Mouse (Mus musculus) C2C12 (cell line): Measurements from ENCODE around the gene Ptpn9.

Experiments used
- CEBPB ChIP-seq: IDR thresholded peaks from one replicate; pipeline ENCODE4 v1.6.1; 2011; ENCODE audit warnings: low read depth, mild to moderate bottlenecking, control low read depth, moderate library complexity
- CTCF ChIP-seq: IDR thresholded peaks from one replicate; pipeline ENCODE4 v1.5.1; 2011; ENCODE audit not compliant: control insufficient read depth, insufficient read depth, insufficient read length
- FOSL1 ChIP-seq: IDR thresholded peaks from one replicate; pipeline ENCODE4 v1.8.0; 2011; ENCODE audit warnings: mild to moderate bottlenecking, low read length; ENCODE audit not compliant: poor library complexity, insufficient read depth, severe bottlenecking
- MAX ChIP-seq: IDR thresholded peaks from one replicate; pipeline ENCODE4 v1.6.1; 2011; ENCODE audit warnings: mild to moderate bottlenecking, control low read depth
- MYOD1 ChIP-seq: IDR thresholded peaks from one replicate; pipeline ENCODE4 v1.6.1; 2011; ENCODE audit warnings: low read depth; ENCODE audit not compliant: control insufficient read depth, insufficient read length
- MYOG ChIP-seq: IDR thresholded peaks from one replicate; pipeline ENCODE4 v1.6.1; 2011; ENCODE audit not compliant: control insufficient read depth, insufficient read length; ENCODE audit errors: extremely low read depth
- USF1 ChIP-seq: IDR thresholded peaks from one replicate; pipeline ENCODE4 v1.6.1; 2011; ENCODE audit warnings: low read depth, mild to moderate bottlenecking, control low read depth, moderate library complexity

DNA sequence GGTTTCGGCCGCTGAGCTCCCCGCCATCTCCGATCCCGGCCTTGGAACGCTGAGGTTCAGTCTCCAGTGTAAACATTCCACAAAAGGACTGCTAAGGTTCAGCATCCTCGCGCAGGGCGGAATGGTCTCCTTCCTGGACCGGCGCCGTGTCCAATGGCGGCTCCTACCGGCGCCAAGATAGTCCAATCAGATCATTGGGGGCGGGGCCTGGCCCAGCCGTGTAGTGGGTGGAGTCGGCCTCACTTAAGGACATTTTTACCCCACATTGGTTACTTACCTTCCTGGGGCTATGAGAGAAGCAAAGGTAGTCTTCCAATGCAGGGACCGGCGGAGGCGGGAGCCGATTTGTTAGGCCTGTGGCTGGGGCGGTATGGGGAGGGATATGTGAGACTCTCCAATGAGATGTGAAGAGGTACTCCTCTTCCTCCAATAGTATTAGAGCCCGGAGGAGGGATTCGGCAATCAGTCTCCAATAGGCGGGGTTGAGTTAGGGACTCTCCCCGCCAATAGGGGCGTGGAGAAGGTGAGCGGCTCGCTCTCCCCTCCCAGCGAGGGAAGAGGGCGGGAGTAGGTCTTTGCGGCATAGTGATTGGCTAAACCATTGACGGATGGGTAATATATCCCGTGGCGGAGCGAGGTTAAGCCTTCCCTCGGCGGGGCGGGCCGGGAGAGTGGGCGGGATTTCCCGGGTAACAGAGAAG, 81.1 kb downstream of the Ptpn9 start:
- no peak for TF ChIP-seq MYOG
- no peak for TF ChIP-seq CTCF
- no peak for TF ChIP-seq USF1
- TF ChIP-seq MYOD1, result no peak
- TF ChIP-seq MAX, result no peak
- TF ChIP-seq CEBPB, result no peak
- TF ChIP-seq FOSL1, result no peak
